Mouse (Mus musculus) ES-Bruce4 (cell line): ENCODE data around the gene E330017A01Rik.

Source experiments
- EP300 ChIP-seq: IDR thresholded peaks from 2 replicates; pipeline ENCODE4 v1.6.1; 2011; ENCODE audit warnings: low read depth, low read length; ENCODE audit not compliant: insufficient read depth
- POLR2A ChIP-seq: IDR thresholded peaks from one replicate; pipeline ENCODE4 v1.8.1; 2011; ENCODE audit warnings: low read length; ENCODE audit not compliant: insufficient read depth

- no peak for TF ChIP-seq EP300
- TF ChIP-seq POLR2A: no peak
These were observed 47.2 kb downstream of the E330017A01Rik start for GRCm38 (mm10) chr16:58591299-58591698.
